Mouse (Mus musculus) small intestine, adult 10 weeks (tissue): ENCODE data around the gene Glt8d1. TPM values are rescaled to one million over a fixed set of nuclear protein-coding genes. Genes with fewer than 3 reads are reported as not detected.

Experiments
- polyA plus RNA-seq: library from polyadenylated mRNA; stranded (reverse); fragments of 350-450 nt; fragmentation: Illumina TruSeq; extraction: RNeasy Lipid Tissue Mini Kit (QIAGEN cat#74804); gene quantifications from one replicate; pipeline ENCODE4 v1.2.3, GENCODE M21; 2014; ENCODE audit warnings: low replicate concordance

Gene Glt8d1
- 53.7 TPM for polyA plus RNA-seq

GRCm38 (mm10) chr14:31001307-31002205, at the start of gene Glt8d1, which contains the start of gene Spcs1:
Glt8d1 (plus strand) TSS chr14:31001400.
Spcs1 (minus strand) TSS chr14:31001672.

GRCm38 (mm10) chr14:31018860-31019291, 17.7 kb downstream of the Glt8d1 start, which contains the start of the genes Pbrm1 and Gnl3:
Pbrm1 (plus strand) TSS chr14:31019138.
Gnl3 (minus strand) TSS chr14:31019152.

Other genes starting within 250 kb of the Glt8d1 start
- 2.2 TPM for gene Tmem110, start 175.8 kb upstream of the Glt8d1 start, polyA plus RNA-seq
- gene Mustn1, start 122.2 kb upstream of the Glt8d1 start, polyA plus RNA-seq: 1.3 TPM
- gene Itih4, start 114.9 kb upstream of the Glt8d1 start, polyA plus RNA-seq: not detected
- gene Itih3, start 77.6 kb upstream of the Glt8d1 start, polyA plus RNA-seq: 0.45 TPM
- gene Itih1, start 58.1 kb upstream of the Glt8d1 start, polyA plus RNA-seq: not detected
- gene Nek4, start 50.0 kb upstream of the Glt8d1 start, polyA plus RNA-seq: 9.8 TPM
- 306 TPM for gene Spcs1, start 272 bp downstream of the Glt8d1 start, polyA plus RNA-seq
- 44.3 TPM for gene Pbrm1, start 17.7 kb downstream of the Glt8d1 start, polyA plus RNA-seq
- 103 TPM for gene Gnl3, start 17.8 kb downstream of the Glt8d1 start, polyA plus RNA-seq
- gene Smim4, start 127.6 kb downstream of the Glt8d1 start, polyA plus RNA-seq: 5.6 TPM
- gene Nt5dc2, start 129.7 kb downstream of the Glt8d1 start, polyA plus RNA-seq: not detected
- gene Stab1, start 167.2 kb downstream of the Glt8d1 start, polyA plus RNA-seq: 0.26 TPM
- not detected for gene Tnnc1, start 206.9 kb downstream of the Glt8d1 start, polyA plus RNA-seq
- 30.9 TPM for gene Nisch, start 215.5 kb downstream of the Glt8d1 start, polyA plus RNA-seq
- 0.19 TPM for gene Sema3g, start 216.5 kb downstream of the Glt8d1 start, polyA plus RNA-seq
- gene Phf7, start 249.9 kb downstream of the Glt8d1 start, polyA plus RNA-seq: 6.1 TPM